Mouse (Mus musculus): ENCODE measurements around the gene Cd163l1.

The Cd163l1 gene

GRCm38 (mm10) chr7:140217967-140218366, at the start of gene Cd163l1:
Cd163l1 (plus strand) TSS chr7:140218267.
- no peak for DNase-seq (ENCODE audit: low spot score in 2 of 2)

- no peak for DNase-seq (ENCODE audit: low spot score in 2 of 2)
Measured at GRCm38 (mm10) chr7:140169386-140169785, 48.7 kb upstream of the Cd163l1 start.

DNA sequence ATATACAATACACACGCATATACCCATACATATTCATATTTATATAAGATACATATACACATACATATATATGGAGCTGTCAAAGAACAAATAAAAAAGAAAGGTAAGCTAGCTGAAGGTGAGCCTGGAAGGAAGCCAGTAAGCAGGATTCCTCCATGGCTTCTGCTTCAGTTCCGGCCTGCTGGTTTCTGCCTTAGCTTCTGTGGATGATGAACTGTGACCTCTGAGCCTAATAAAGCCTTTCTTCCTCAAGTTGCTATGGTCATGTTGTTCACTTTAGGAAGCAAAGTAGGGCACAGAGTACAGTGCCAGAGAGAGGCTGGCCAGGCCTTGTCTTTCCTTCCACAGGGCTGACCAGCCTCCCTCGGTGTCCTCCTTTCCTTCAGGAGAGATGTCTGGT, 47.2 kb upstream of the Cd163l1 start:
- DNase-seq (ENCODE audit: low spot score in 2 of 2) = no peak

DNA sequence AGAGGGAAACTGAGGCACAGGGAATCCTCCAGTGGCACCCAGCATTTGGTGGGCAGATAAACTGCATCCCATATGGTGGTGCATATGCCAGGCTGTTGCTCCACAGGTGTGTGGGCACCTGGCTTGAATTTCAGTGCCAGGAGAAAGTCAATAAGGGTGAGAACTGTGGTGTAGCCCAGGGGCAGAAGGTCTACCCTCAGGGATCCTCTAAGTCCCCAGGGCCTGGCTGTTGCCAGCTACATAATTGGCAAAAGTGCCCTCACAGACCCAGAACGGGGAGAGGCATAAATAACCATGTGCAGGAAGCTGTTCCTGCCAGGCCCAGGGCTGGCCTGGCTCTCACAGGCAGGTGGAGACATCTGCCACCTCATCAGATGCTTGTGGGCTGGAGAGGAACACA, 45.1 kb upstream of the Cd163l1 start, which contains the start of gene Olfr523:
Olfr523 (plus strand) TSS at position 282 of the 400 bp plus-strand sequence.
- no peak for DNase-seq (ENCODE audit: low spot score in 2 of 2)

GRCm38 (mm10) chr7:140179176-140179575, 38.9 kb upstream of the Cd163l1 start:
- DNase-seq (ENCODE audit: low spot score in 2 of 2) = no peak

DNA sequence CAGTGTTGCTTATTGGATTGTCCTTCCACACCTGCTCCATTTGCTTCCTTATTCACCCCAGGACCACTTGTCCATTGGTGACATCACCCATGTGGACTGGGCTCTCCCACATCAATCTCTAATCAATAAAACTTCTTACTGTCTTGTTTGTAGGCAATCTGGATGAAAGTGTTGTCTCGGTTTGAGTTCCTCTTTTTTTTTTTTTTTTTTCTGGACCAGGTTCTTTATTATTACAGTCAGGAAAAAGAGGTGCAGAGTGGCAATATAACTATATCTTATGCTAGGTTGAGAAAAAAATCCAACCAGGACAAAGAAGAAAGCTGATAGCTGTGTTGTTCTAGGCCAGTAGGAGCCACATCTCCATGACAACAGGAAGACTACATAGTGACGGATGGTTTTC, 37.4 kb upstream of the Cd163l1 start:
- no peak for DNase-seq (ENCODE audit: low spot score in 2 of 2)

- DNase-seq (ENCODE audit: low spot score in 2 of 2) = no peak
Measured at GRCm38 (mm10) chr7:140184206-140184605, 33.9 kb upstream of the Cd163l1 start.

GRCm38 (mm10) chr7:140186646-140187620, 31.1 kb upstream of the Cd163l1 start:
- DNase-seq (ENCODE audit: low spot score in 2 of 2) = no peak

- DNase-seq (ENCODE audit: low spot score in 2 of 2) = no peak
Measured at GRCm38 (mm10) chr7:140187721-140188390, 30.2 kb upstream of the Cd163l1 start.

DNA sequence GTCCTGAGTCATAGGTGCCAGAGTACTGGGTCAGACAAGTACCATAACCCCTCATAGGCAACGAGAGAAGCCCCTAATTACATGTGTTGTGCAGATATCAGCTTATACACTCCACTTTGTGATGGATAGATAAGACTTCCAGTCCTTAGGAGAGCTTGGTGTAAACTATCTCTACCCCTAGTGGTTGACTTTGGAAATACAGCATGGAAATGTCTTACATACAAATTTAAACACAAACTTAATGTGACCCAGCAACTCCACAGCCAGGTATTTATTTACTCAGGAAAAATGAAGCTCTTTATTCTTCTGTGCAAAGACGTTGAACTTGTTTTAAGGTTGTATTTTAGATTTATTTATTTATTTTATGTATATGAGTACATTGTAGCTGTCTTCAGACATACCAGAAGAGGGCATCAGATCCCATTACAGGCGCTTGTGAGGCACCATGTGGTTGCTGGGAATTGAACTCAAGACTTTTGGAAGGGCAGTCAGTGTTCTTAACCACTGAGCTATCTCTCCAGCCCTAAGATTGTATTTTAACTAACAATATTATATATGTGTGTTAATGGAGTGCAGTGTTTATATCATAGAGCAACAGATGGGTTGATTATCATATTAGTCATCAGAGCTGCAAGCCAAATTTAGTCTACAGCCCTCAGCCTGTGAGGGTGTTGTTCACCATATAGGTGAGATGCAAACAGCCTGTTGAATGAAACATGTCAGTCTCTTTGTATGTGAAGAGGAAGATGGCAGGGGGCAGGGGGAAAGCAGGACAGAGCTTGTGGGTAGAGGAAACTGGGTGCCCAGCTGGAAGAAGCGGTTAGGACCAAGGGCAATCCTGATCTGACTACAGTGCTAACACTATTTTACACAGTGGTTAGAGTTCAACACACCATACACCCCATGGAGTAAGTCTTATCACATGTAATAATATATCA, 29.4 kb upstream of the Cd163l1 start:
- no peak for DNase-seq (ENCODE audit: low spot score in 2 of 2)

DNA sequence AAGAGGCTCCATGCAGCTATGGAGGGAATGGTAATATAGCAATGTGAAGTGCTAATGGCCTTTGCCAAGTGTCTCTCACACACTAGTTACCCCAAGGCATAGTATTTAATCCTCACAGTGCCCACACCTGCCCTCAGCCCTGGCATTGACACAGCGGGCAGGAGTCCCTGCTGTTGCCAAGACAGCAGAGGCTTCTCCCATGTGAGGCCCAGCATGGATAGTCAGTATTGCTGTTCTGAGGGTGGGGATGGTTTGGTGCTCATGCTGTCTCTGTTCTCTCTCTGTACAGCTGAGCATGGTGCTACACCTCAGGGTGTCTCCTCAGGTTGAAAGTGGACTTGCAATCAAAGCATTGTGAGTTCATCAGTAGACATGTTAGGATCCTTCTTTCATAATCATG, 27.6 kb upstream of the Cd163l1 start:
- no peak for DNase-seq (ENCODE audit: low spot score in 2 of 2)

DNA sequence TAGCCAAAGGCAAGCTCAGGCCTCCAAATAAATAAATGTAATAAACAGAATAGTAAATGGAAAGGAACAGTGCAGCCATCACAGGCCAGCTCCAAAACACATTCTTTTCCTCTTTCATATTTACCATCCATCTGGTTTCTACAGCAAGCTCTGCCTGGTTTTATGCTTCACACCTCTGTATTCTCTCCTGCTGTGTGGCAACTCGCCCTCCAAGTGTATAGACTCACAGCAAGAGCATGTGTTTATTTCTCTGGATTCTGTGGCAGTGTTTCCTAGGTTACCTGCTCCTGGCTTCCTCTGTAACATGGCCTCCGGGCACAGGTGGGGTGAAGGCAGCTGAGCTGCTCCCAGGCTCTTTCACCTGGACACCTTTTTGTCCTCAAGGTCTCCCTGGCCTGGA, 25.6 kb upstream of the Cd163l1 start:
- DNase-seq (ENCODE audit: low spot score in 2 of 2) = no peak

DNA sequence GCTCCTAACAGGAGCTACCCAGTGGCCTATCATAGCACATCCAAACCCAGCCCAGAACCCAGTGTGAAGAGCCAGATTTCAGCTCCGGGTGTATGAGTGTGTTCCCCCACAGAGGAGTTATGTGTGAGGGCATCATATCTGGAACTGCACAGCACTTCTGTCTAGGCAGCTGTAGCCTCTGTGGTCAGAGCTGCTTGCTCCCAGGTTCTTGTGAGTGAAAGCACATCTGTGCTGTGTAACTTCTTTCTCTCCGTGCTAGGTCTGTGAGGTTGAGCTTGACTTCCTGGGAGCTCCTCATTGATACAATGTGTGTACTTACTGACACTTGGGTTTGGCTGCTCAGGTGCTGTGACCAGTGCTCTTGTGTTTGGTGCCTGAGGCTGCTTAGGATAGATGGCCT, 25.2 kb upstream of the Cd163l1 start:
- no peak for DNase-seq (ENCODE audit: low spot score in 2 of 2)

- DNase-seq (ENCODE audit: low spot score in 2 of 2) = no peak
Measured at GRCm38 (mm10) chr7:140194031-140194430, 24.0 kb upstream of the Cd163l1 start.

GRCm38 (mm10) chr7:140196002-140196401, 22.1 kb upstream of the Cd163l1 start:
- no peak for DNase-seq (ENCODE audit: low spot score in 2 of 2)

- no peak for DNase-seq (ENCODE audit: low spot score in 2 of 2)
Measured at GRCm38 (mm10) chr7:140201090-140201489, 17.0 kb upstream of the Cd163l1 start.

GRCm38 (mm10) chr7:140205864-140206263, 12.2 kb upstream of the Cd163l1 start, which contains the start of gene Olfr524:
Olfr524 (minus strand) TSS chr7:140205964.
- DNase-seq (ENCODE audit: low spot score in 2 of 2) = no peak

GRCm38 (mm10) chr7:140206904-140207303, 11.2 kb upstream of the Cd163l1 start:
- DNase-seq (ENCODE audit: low spot score in 2 of 2) = no peak

DNA sequence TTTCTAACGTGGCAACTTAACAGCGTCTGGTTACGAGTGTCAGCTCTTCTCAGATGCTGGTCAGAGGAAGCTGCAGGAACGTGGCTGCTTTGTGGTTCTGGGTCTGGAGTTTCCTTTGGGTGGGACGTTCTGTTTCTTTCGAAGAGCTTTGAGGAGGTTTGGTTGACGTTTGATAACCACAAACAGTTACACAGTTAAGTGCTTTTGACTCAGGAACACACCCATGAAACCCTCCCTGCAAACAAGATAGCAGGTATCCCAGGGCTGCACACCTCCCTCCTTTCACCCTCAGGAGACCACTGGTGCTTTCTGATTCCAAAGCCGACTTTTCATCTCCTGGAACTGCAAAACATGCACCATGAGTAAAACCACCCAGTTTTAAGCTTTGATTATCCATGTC, 9.9 kb upstream of the Cd163l1 start:
- DNase-seq (ENCODE audit: low spot score in 2 of 2) = no peak

GRCm38 (mm10) chr7:140208677-140209076, 9.4 kb upstream of the Cd163l1 start:
- DNase-seq (ENCODE audit: low spot score in 2 of 2) = no peak

DNA sequence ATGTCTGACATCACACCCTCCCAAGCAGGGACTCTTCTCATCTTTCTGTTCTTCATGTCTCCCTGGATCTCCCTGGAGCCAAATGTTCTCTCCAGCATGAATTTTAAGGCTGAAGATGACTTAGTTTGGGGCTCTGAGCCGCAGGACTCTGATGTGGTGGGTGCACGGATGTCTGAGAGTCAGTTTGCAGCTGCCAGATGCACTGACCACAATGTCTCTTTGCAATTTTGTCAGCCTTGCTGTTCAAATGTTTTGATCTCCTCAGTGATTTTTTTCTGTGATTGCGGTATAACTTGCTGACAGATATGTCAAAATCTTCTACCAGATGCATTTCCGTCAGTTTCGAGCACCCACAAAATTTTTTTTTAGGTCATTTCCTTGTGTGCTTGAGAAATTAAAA, 4.2 kb upstream of the Cd163l1 start:
- DNase-seq (ENCODE audit: low spot score in 2 of 2) = no peak

DNA sequence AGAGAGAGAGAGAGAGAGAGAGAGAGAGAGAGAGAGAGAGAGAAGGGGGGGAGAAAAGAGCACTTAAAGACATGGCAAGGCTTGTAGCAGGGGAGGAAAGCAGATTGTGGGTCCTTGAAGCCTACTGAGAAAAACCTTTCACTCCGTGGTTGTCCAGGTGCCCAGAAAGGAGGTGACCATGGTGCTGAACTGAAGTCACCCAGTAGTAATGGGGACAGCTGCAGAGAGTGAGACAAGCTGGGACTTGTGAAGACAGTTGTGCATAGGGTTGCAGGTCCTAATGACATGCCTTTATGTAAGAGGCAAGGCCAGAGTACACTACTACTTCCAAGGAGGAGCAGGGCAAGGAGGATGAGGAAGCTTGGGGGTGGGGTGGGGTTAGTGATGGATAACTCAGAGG, 1.2 kb downstream of the Cd163l1 start:
- no peak for DNase-seq (ENCODE audit: low spot score in 2 of 2)

All from heart, adult 9 months (tissue).